Mouse (Mus musculus) ES-E14 (cell line): Measurements from ENCODE around the gene Usp19.

Experiments
- CHD2 ChIP-seq: IDR thresholded peaks from 2 replicates; pipeline ENCODE4 v1.6.1; 2014; ENCODE audit warnings: mild to moderate bottlenecking, low read depth, low read length, inconsistent platforms
- ZNF384 ChIP-seq: IDR thresholded peaks from 2 replicates; pipeline ENCODE4 v1.6.1; 2012; ENCODE audit warnings: low read depth, low read length, inconsistent platforms

- TF ChIP-seq CHD2 (no peak), ZNF384 (no peak)
Measured at GRCm38 (mm10) chr9:108488403-108488802, 2.0 kb upstream of the Usp19 start.
